Mouse (Mus musculus) spleen, adult 12 weeks (tissue): ENCODE measurements at regions not wholly inside any gene's neighbourhood (a gene's known extent, or its start where the extent isn't known, plus 50 kb on each side); places are given as distances from the start of the nearest gene placed in this dataset.
"Not testable (repeated sequence)": the region's sequence is repeated elsewhere in the genome, so short reads cannot be mapped to it uniquely, and the experiment has no call there.

Experiments
- DNase-seq: peaks from one replicate; pipeline ENCODE4 v3.0.0; 2022; ENCODE audit warnings: low spot score

GRCm38 (mm10) chr7:64101679-64102078 is 52.0 kb upstream of the Trpm1 start:
- DNase-seq = no peak

GRCm38 (mm10) chr7:64099606-64100005 is 54.0 kb upstream of the Trpm1 start:
- DNase-seq = no peak

GRCm38 (mm10) chr7:64090067-64090466 is 63.6 kb upstream of the Trpm1 start:
- DNase-seq = no peak

- DNase-seq = no peak
Measured at GRCm38 (mm10) chr7:64089034-64089433, 64.6 kb upstream of the Trpm1 start.

GRCm38 (mm10) chr7:64083978-64084377 is 69.7 kb upstream of the Trpm1 start:
- DNase-seq = not testable (repeated sequence)

- DNase-seq = no peak
Measured at GRCm38 (mm10) chr7:64082651-64083050, 71.0 kb upstream of the Trpm1 start.

- DNase-seq = no peak
Measured at GRCm38 (mm10) chr7:64082201-64082600, 71.4 kb upstream of the Trpm1 start.

GRCm38 (mm10) chr7:64081618-64082017 is 72.0 kb upstream of the Trpm1 start:
- DNase-seq = no peak

GRCm38 (mm10) chr7:64081019-64081418 is 72.6 kb upstream of the Trpm1 start:
- no peak for DNase-seq

- DNase-seq = no peak
Measured at GRCm38 (mm10) chr7:64079301-64079700, 74.3 kb upstream of the Trpm1 start.

- no peak for DNase-seq
Measured at GRCm38 (mm10) chr7:64078646-64079045, 75.0 kb upstream of the Trpm1 start.

GRCm38 (mm10) chr7:64077526-64077925 is 76.1 kb upstream of the Trpm1 start:
- DNase-seq = no peak

GRCm38 (mm10) chr7:64076764-64077360 is 76.8 kb upstream of the Trpm1 start:
- DNase-seq = no peak

- no peak for DNase-seq
Measured at GRCm38 (mm10) chr7:64075696-64076313, 77.8 kb upstream of the Trpm1 start.

- DNase-seq = no peak
Measured at GRCm38 (mm10) chr7:64074661-64075234, 78.9 kb upstream of the Trpm1 start.

GRCm38 (mm10) chr7:64074186-64074585 is 79.4 kb upstream of the Trpm1 start:
- no peak for DNase-seq

- DNase-seq = no peak
Measured at GRCm38 (mm10) chr7:64073781-64074180, 79.9 kb upstream of the Trpm1 start.

- DNase-seq = no peak
Measured at GRCm38 (mm10) chr7:64070930-64071329, 82.7 kb upstream of the Trpm1 start.

- DNase-seq = no peak
Measured at GRCm38 (mm10) chr7:64065529-64066247, 87.9 kb upstream of the Trpm1 start.

- no peak for DNase-seq
Measured at GRCm38 (mm10) chr7:64064460-64065241, 89.0 kb upstream of the Trpm1 start.

- DNase-seq = no peak
Measured at GRCm38 (mm10) chr7:64061170-64061569, 92.5 kb upstream of the Trpm1 start.

GRCm38 (mm10) chr7:64060582-64060981 is 93.1 kb upstream of the Trpm1 start:
- DNase-seq = no peak
